Mouse (Mus musculus): Measurements from ENCODE around the gene Cabcoco1. TPM values are rescaled to one million over a fixed set of nuclear protein-coding genes. Genes with fewer than 3 reads are reported as not detected.

Cabcoco1 gene
- total and polyA plus RNA-seq, 3 experiments = not detected

- TF ChIP-seq CTCF (IDR thresholded peaks at IDR 0.05; ENCODE audit: low read depth, low read length) = no peak
- no peak for TF ChIP-seq GATA2 (IDR thresholded peaks at IDR 0.05; ENCODE audit: borderline replicate concordance, low read depth, low read length)
- TF ChIP-seq GATA1 (IDR thresholded peaks at IDR 0.05; ENCODE audit: borderline replicate concordance, low read length) = no peak
- TF ChIP-seq TAL1 (conservative IDR thresholded peaks at IDR 0.05; ENCODE audit: low read depth, low read length) = no peak
- no peak for TF ChIP-seq POLR2AphosphoS5 (IDR thresholded peaks at IDR 0.05; ENCODE audit: insufficient replicate concordance, low read depth, low read length)
- Histone ChIP-seq H3K4me1 (ENCODE audit: insufficient read depth, low read depth, low read length) (no peaks in the 10 kb centered on the region), H3K27me3 (ENCODE audit: insufficient read depth, low read length) (no peaks in the 10 kb centered on the region), H3K9me3 (replicated peaks) (peaks cover 57% of the 10 kb centered on the region), H3K36me3 (replicated peaks) (no peaks in the 10 kb centered on the region), H3K4me3 (ENCODE audit: low read depth, low read length) (no peak overlapping the region)
- ATAC-seq (ENCODE audit: extremely low read depth, insufficient number of reproducible peaks, low FRiP score, poor library complexity, severe bottlenecking) (no peak), DNase-seq (ENCODE audit: low spot score) (no peak)
These were observed 121.8 kb downstream of the Cabcoco1 start for GRCm38 (mm10) chr10:68419893-68420292.

GRCm38 (mm10) chr10:68417074-68417790 is 124.5 kb downstream of the Cabcoco1 start:
- ATAC-seq (ENCODE audit: extremely low read depth, insufficient number of reproducible peaks, low FRiP score, poor library complexity, severe bottlenecking) = no peak
- TF ChIP-seq GATA2 (IDR thresholded peaks at IDR 0.05; ENCODE audit: borderline replicate concordance, low read depth, low read length) (no peak), TAL1 (conservative IDR thresholded peaks at IDR 0.05; ENCODE audit: low read depth, low read length) (no peak), GATA1 (IDR thresholded peaks at IDR 0.05; ENCODE audit: borderline replicate concordance, low read length) (no peak), POLR2AphosphoS5 (IDR thresholded peaks at IDR 0.05; ENCODE audit: insufficient replicate concordance, low read depth, low read length) (no peak), CTCF (IDR thresholded peaks at IDR 0.05; ENCODE audit: low read depth, low read length) (no peak)
- no peaks in the 10 kb centered on the region for H3K36me3 ChIP-seq (replicated peaks)

GRCm38 (mm10) chr10:68405936-68406335 is 135.8 kb downstream of the Cabcoco1 start:
- peaks cover 37% of the 10 kb centered on the region for H3K9me3 ChIP-seq (replicated peaks)
- H3K36me3 ChIP-seq (replicated peaks) = no peaks in the 10 kb centered on the region
- no peak for DNase-seq (ENCODE audit: low spot score)
- H3K4me3 ChIP-seq (ENCODE audit: low read depth, low read length) = no peak overlapping the region
- H3K27me3 ChIP-seq (ENCODE audit: insufficient read depth, low read length) = no peaks in the 10 kb centered on the region
- no peak for ATAC-seq (ENCODE audit: extremely low read depth, insufficient number of reproducible peaks, low FRiP score, poor library complexity, severe bottlenecking)
- no peaks in the 10 kb centered on the region for H3K4me1 ChIP-seq (ENCODE audit: insufficient read depth, low read depth, low read length)
- TF ChIP-seq GATA1 (IDR thresholded peaks at IDR 0.05; ENCODE audit: borderline replicate concordance, low read length) = no peak
- TF ChIP-seq TAL1 (conservative IDR thresholded peaks at IDR 0.05; ENCODE audit: low read depth, low read length) = no peak
- TF ChIP-seq POLR2AphosphoS5 (IDR thresholded peaks at IDR 0.05; ENCODE audit: insufficient replicate concordance, low read depth, low read length) = no peak
- no peak for TF ChIP-seq CTCF (IDR thresholded peaks at IDR 0.05; ENCODE audit: low read depth, low read length)
- TF ChIP-seq GATA2 (IDR thresholded peaks at IDR 0.05; ENCODE audit: borderline replicate concordance, low read depth, low read length) = no peak

More at GRCm38 (mm10) chr10:68417074-68417790, 124.5 kb downstream of the Cabcoco1 start:
- no peak for DNase-seq (ENCODE audit: low spot score)
- Histone ChIP-seq H3K9me3 (replicated peaks) (peaks cover 46% of the 10 kb centered on the region), H3K4me3 (ENCODE audit: low read depth, low read length) (no peak overlapping the region), H3K27me3 (ENCODE audit: insufficient read depth, low read length) (no peaks in the 10 kb centered on the region), H3K4me1 (ENCODE audit: insufficient read depth, low read depth, low read length) (no peaks in the 10 kb centered on the region)

- no peak for ATAC-seq (ENCODE audit: extremely low read depth, insufficient number of reproducible peaks, low FRiP score, poor library complexity, severe bottlenecking)
- H3K27me3 ChIP-seq (ENCODE audit: insufficient read depth, low read length) = no peaks in the 10 kb centered on the region
- H3K4me3 ChIP-seq (ENCODE audit: low read depth, low read length) = no peak overlapping the region
- no peaks in the 10 kb centered on the region for H3K36me3 ChIP-seq (replicated peaks)
- H3K4me1 ChIP-seq (ENCODE audit: insufficient read depth, low read depth, low read length) = no peaks in the 10 kb centered on the region
- TF ChIP-seq POLR2AphosphoS5 (IDR thresholded peaks at IDR 0.05; ENCODE audit: insufficient replicate concordance, low read depth, low read length) = no peak
- TF ChIP-seq TAL1 (conservative IDR thresholded peaks at IDR 0.05; ENCODE audit: low read depth, low read length) = no peak
- no peak for TF ChIP-seq GATA2 (IDR thresholded peaks at IDR 0.05; ENCODE audit: borderline replicate concordance, low read depth, low read length)
- no peak for TF ChIP-seq GATA1 (IDR thresholded peaks at IDR 0.05; ENCODE audit: borderline replicate concordance, low read length)
- no peak for TF ChIP-seq CTCF (IDR thresholded peaks at IDR 0.05; ENCODE audit: low read depth, low read length)
- H3K9me3 ChIP-seq (replicated peaks) = peaks cover 28% of the 10 kb centered on the region
- no peak for DNase-seq (ENCODE audit: low spot score)
These were observed 144.9 kb downstream of the Cabcoco1 start for GRCm38 (mm10) chr10:68396786-68397185.

- no peaks in the 10 kb centered on the region for H3K27me3 ChIP-seq (ENCODE audit: insufficient read depth, low read length)
- DNase-seq (ENCODE audit: low spot score) = no peak
- H3K9me3 ChIP-seq (replicated peaks) = peaks cover 32% of the 10 kb centered on the region
- no peak for ATAC-seq (ENCODE audit: extremely low read depth, insufficient number of reproducible peaks, low FRiP score, poor library complexity, severe bottlenecking)
- H3K4me1 ChIP-seq (ENCODE audit: insufficient read depth, low read depth, low read length) = no peaks in the 10 kb centered on the region
- no peak overlapping the region for H3K4me3 ChIP-seq (ENCODE audit: low read depth, low read length)
- H3K36me3 ChIP-seq (replicated peaks) = no peaks in the 10 kb centered on the region
- TF ChIP-seq TAL1 (conservative IDR thresholded peaks at IDR 0.05; ENCODE audit: low read depth, low read length) (no peak), GATA1 (IDR thresholded peaks at IDR 0.05; ENCODE audit: borderline replicate concordance, low read length) (no peak)
These were observed 145.6 kb downstream of the Cabcoco1 start for GRCm38 (mm10) chr10:68396083-68396482.

GRCm38 (mm10) chr10:68391640-68392039 is 150.1 kb downstream of the Cabcoco1 start:
- no peak for TF ChIP-seq POLR2AphosphoS5 (IDR thresholded peaks at IDR 0.05; ENCODE audit: insufficient replicate concordance, low read depth, low read length)
- TF ChIP-seq TAL1 (conservative IDR thresholded peaks at IDR 0.05; ENCODE audit: low read depth, low read length) = no peak
- TF ChIP-seq GATA1 (IDR thresholded peaks at IDR 0.05; ENCODE audit: borderline replicate concordance, low read length) = no peak
- TF ChIP-seq CTCF (IDR thresholded peaks at IDR 0.05; ENCODE audit: low read depth, low read length) = no peak
- TF ChIP-seq GATA2 (IDR thresholded peaks at IDR 0.05; ENCODE audit: borderline replicate concordance, low read depth, low read length) = no peak
- peaks cover 51% of the 10 kb centered on the region for H3K9me3 ChIP-seq (replicated peaks)
- H3K4me1 ChIP-seq (ENCODE audit: insufficient read depth, low read depth, low read length) = no peaks in the 10 kb centered on the region
- H3K36me3 ChIP-seq (replicated peaks) = no peaks in the 10 kb centered on the region
- H3K27me3 ChIP-seq (ENCODE audit: insufficient read depth, low read length) = no peaks in the 10 kb centered on the region
- ATAC-seq (ENCODE audit: extremely low read depth, insufficient number of reproducible peaks, low FRiP score, poor library complexity, severe bottlenecking) = no peak
- no peak overlapping the region for H3K4me3 ChIP-seq (ENCODE audit: low read depth, low read length)
- DNase-seq (ENCODE audit: low spot score) = no peak

Measured in G1E (cell line).